Mouse (Mus musculus) testis, adult 2 months (tissue): Measurements from ENCODE around the gene 2310034G01Rik.

Experiments used
- CTCF ChIP-seq: fragments of 200-500 bp; IDR thresholded peaks from 2 replicates; pipeline ENCODE4 v1.5.1; 2012; ENCODE audit warnings: low read depth, mild to moderate bottlenecking, inconsistent platforms, low read length, moderate library complexity; ENCODE audit not compliant: control insufficient read depth, insufficient read depth, insufficient replicate concordance
- POLR2A ChIP-seq: fragments of 200-500 bp; IDR thresholded peaks from 2 replicates; pipeline ENCODE4 v1.6.1; 2012; ENCODE audit warnings: low read depth, mild to moderate bottlenecking, inconsistent platforms, low read length, moderate library complexity; ENCODE audit not compliant: control insufficient read depth

DNA sequence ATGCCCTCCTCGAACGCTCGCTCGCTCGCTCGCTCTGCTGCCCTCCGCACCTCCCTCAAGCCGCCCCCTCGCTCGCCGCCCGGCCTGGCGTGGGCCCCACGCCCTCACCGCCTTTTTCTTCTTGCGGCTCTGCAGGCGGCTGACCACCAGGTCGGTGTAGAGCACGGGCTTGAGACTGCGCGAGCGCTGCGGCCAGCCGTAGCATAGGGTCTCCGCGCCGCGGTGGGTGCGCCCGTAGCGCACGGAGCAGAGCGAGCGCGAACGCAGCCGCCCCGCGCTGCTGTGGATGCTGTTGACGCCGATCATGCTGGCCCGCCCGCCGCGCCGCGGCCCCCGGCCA lies 32.6 kb downstream of the 2310034G01Rik start:
- TF ChIP-seq CTCF (no peak), POLR2A (no peak)
